Mouse (Mus musculus): ENCODE measurements around the gene Igfn1.

- TF ChIP-seq POLR2A (IDR thresholded peaks at IDR 0.05; ENCODE audit: borderline replicate concordance, control insufficient read depth, low read depth, low read length) (no peak), CTCF (IDR thresholded peaks at IDR 0.05; ENCODE audit: control insufficient read depth, insufficient read depth, low read length) (0 out of 2 replicates have a peak, but pooled peaks have one; percentile 3)
Observed at GRCm38 (mm10) chr1:136051465-136051864, 45.3 kb upstream of the Igfn1 start.
